Mouse (Mus musculus) embryonic facial prominence, embryonic 11.5 days (tissue): ENCODE data around the gene Golga3. TPM values are rescaled to one million over a fixed set of nuclear protein-coding genes. Genes with fewer than 3 reads are reported as not detected.

Source experiments
- ATAC-seq: fragments of 200-750 bp; cut with Nextera tagmentation; replicated peaks from 2 replicates; pipeline ENCODE4 v1.8.0; 2017; ENCODE audit warnings: low read depth; ENCODE audit not compliant: insufficient number of reproducible peaks, low FRiP score, low TSS enrichment
- DNase-seq: peaks from one replicate; pipeline ENCODE4 v3.0.0-alpha.2; 2015; ENCODE audit warnings: low spot score
- H3K27ac ChIP-seq: fragments of 300-500 bp; sonication (generic); replicated peaks from 2 replicates; pipeline ENCODE4 v1.5.1; 2014; ENCODE audit warnings: mild to moderate bottlenecking, low read depth, low read length, control low read depth
- H3K27me3 ChIP-seq: fragments of 300-500 bp; sonication (generic); 2 replicates; pipeline ENCODE4 v1.6.1; 2014; ENCODE audit warnings: mild to moderate bottlenecking, low read length, moderate library complexity, mixed read lengths; ENCODE audit not compliant: control insufficient read depth, insufficient read depth
- H3K36me3 ChIP-seq: fragments of 300-500 bp; sonication (generic); replicated peaks from 2 replicates; pipeline ENCODE4 v1.6.1; 2014; ENCODE audit warnings: low read depth, mild to moderate bottlenecking, low read length, moderate library complexity, mixed read lengths; ENCODE audit not compliant: control insufficient read depth, insufficient read depth
- H3K4me1 ChIP-seq: fragments of 300-500 bp; sonication (generic); 2 replicates; pipeline ENCODE4 v1.6.1; 2014; ENCODE audit warnings: low read length, mixed read lengths; ENCODE audit not compliant: control insufficient read depth, insufficient read depth
- H3K4me2 ChIP-seq: fragments of 300-500 bp; sonication (generic); 2 replicates; pipeline ENCODE4 v1.6.1; 2014; ENCODE audit warnings: low read depth, mild to moderate bottlenecking, control low read depth, low read length, moderate library complexity
- H3K4me3 ChIP-seq: fragments of 300-500 bp; sonication (generic); 2 replicates; pipeline ENCODE4 v1.5.1; 2014; ENCODE audit warnings: low read depth, low read length, control low read depth
- H3K9ac ChIP-seq: fragments of 300-500 bp; sonication (generic); replicated peaks from 2 replicates; pipeline ENCODE4 v1.6.1; 2014; ENCODE audit warnings: mild to moderate bottlenecking, control low read depth, low read length
- H3K9me3 ChIP-seq: fragments of 300-500 bp; sonication (generic); replicated peaks from 2 replicates; pipeline ENCODE4 v1.6.1; 2016; ENCODE audit warnings: mild to moderate bottlenecking, low read length, inconsistent platforms, mixed read lengths; ENCODE audit not compliant: control insufficient read depth
- WGBS: fragments of 180-500 bp; shearing (Covaris S2); extraction: QIAGEN DNeasy Blood & Tissue Kit; methylation state at CpG from one replicate; pipeline ENCODE4 v1.1.7; 2014; 5-methylcytosine and 5-hydroxymethylcytosine counted together
- polyA plus RNA-seq: library from polyadenylated mRNA; unstranded; fragments of >200 nt; fragmentation: Nextera tagmentation; extraction: Ambion mirVana; gene quantifications from 2 replicates; pipeline ENCODE4 v1.2.1, GENCODE M21; 2014

Gene Golga3
- polyA plus RNA-seq, 1 experiment from 2014 or later: 21.1 TPM

GRCm38 (mm10) chr5:110220331-110220730 is 43.8 kb downstream of the Golga3 start:
- ATAC-seq (no peak), DNase-seq (no peak)
- 93% methylated on average over 4 of the region's 4 CpGs for WGBS
- H3K27me3 ChIP-seq: no peaks in the 10 kb centered on the region
- H3K4me2 ChIP-seq: no peak overlapping the region
- no peak overlapping the region for H3K9ac ChIP-seq
- H3K4me3 ChIP-seq: no peak overlapping the region
- no peaks in the 10 kb centered on the region; the same call in 1 of the 2 replicates for H3K36me3 ChIP-seq
- no peak overlapping the region for H3K27ac ChIP-seq
- no peaks in the 10 kb centered on the region for H3K9me3 ChIP-seq
- no peaks in the 10 kb centered on the region for H3K4me1 ChIP-seq

GRCm38 (mm10) chr5:110222757-110223156 is 46.3 kb downstream of the Golga3 start:
- Histone ChIP-seq H3K9ac (no peak overlapping the region), H3K36me3 (no peaks in the 10 kb centered on the region; the same call in 1 of the 2 replicates), H3K27ac (no peak overlapping the region), H3K9me3 (no peaks in the 10 kb centered on the region), H3K4me3 (no peak overlapping the region), H3K4me1 (no peaks in the 10 kb centered on the region), H3K27me3 (no peaks in the 10 kb centered on the region), H3K4me2 (no peak overlapping the region)
- 77% methylated on average over 6 of the region's 6 CpGs for WGBS
- ATAC-seq: no peak
- no peak for DNase-seq

GRCm38 (mm10) chr5:110225056-110225455 is 48.6 kb downstream of the Golga3 start:
- no peak overlapping the region for H3K4me3 ChIP-seq

GRCm38 (mm10) chr5:110227336-110227883 is 50.9 kb downstream of the Golga3 start:
- WGBS: 44% methylated on average over 1 of the region's 1 CpGs
- Histone ChIP-seq H3K4me1 (no peaks in the 10 kb centered on the region), H3K4me3 (no peak overlapping the region), H3K9me3 (no peaks in the 10 kb centered on the region), H3K27me3 (no peaks in the 10 kb centered on the region), H3K36me3 (no peaks in the 10 kb centered on the region), H3K4me2 (no peak overlapping the region), H3K9ac (no peak overlapping the region), H3K27ac (no peak overlapping the region)
- DNase-seq (no peak), ATAC-seq (no peak)

More at GRCm38 (mm10) chr5:110225056-110225455, 48.6 kb downstream of the Golga3 start:
- Histone ChIP-seq H3K27me3 (no peaks in the 10 kb centered on the region), H3K4me1 (no peaks in the 10 kb centered on the region), H3K9me3 (no peaks in the 10 kb centered on the region), H3K36me3 (no peaks in the 10 kb centered on the region; the same call in 1 of the 2 replicates), H3K4me2 (no peak overlapping the region), H3K27ac (no peak overlapping the region), H3K9ac (no peak overlapping the region)
- DNase-seq: no peak
- 91% methylated on average over 3 of the region's 3 CpGs for WGBS
- no peak for ATAC-seq

GRCm38 (mm10) chr5:110230401-110230779 is 53.9 kb downstream of the Golga3 start:
- Histone ChIP-seq H3K4me3 (peak overlapping the region; percentile 94), H3K36me3 (no peaks in the 10 kb centered on the region), H3K9ac (peak overlapping the region; percentile 97), H3K27ac (peak overlapping the region; percentile 91), H3K4me2 (peak overlapping the region; percentile 42), H3K27me3 (no peaks in the 10 kb centered on the region), H3K4me1 (no peaks in the 10 kb centered on the region), H3K9me3 (no peaks in the 10 kb centered on the region)
- 10% methylated on average over 8 of the region's 8 CpGs for WGBS
- ATAC-seq: no peak
- no peak for DNase-seq

GRCm38 (mm10) chr5:110230780-110231461 is 54.4 kb downstream of the Golga3 start, which contains the start of gene Ankle2:
Ankle2 (plus strand) TSS chr5:110231004.
- DNase-seq (peak; percentile 95), ATAC-seq (peak; percentile 96)
- Histone ChIP-seq H3K9ac (peak within 1 kb of the TSS; percentile 97), H3K27ac (peak within 1 kb of the TSS; percentile 91), H3K36me3 (no peaks in the 10 kb centered on the region), H3K4me2 (peak within 1 kb of the TSS; percentile 42), H3K4me3 (peak within 1 kb of the TSS; percentile 94), H3K4me1 (no peaks in the 10 kb centered on the region), H3K27me3 (no peaks in the 10 kb centered on the region), H3K9me3 (no peaks in the 10 kb centered on the region)
- under 1% methylated on average over 65 of the region's 81 CpGs for WGBS

- peak; percentile 32 for DNase-seq
- peak overlapping the region; percentile 42 for H3K4me2 ChIP-seq
- H3K9me3 ChIP-seq: no peaks in the 10 kb centered on the region
- peak overlapping the region; percentile 94 for H3K4me3 ChIP-seq
- WGBS: 46% methylated on average over 13 of the region's 13 CpGs
- H3K4me1 ChIP-seq: no peaks in the 10 kb centered on the region
- ATAC-seq: no peak
- no peak overlapping the region for H3K27ac ChIP-seq
- no peaks in the 10 kb centered on the region for H3K36me3 ChIP-seq
- H3K9ac ChIP-seq: peak overlapping the region; percentile 97
- H3K27me3 ChIP-seq: no peaks in the 10 kb centered on the region
These were observed 55.1 kb downstream of the Golga3 start for GRCm38 (mm10) chr5:110231638-110232037.

GRCm38 (mm10) chr5:110232346-110232745 is 55.8 kb downstream of the Golga3 start:
- 91% methylated on average over 6 of the region's 6 CpGs for WGBS
- H3K4me2 ChIP-seq: no peak overlapping the region
- H3K9ac ChIP-seq: no peak overlapping the region
- no peaks in the 10 kb centered on the region for H3K36me3 ChIP-seq
- DNase-seq (no peak), ATAC-seq (no peak)
- H3K9me3 ChIP-seq: no peaks in the 10 kb centered on the region
- H3K4me3 ChIP-seq: no peak overlapping the region
- H3K27me3 ChIP-seq: no peaks in the 10 kb centered on the region
- no peak overlapping the region for H3K27ac ChIP-seq
- no peaks in the 10 kb centered on the region for H3K4me1 ChIP-seq
